Mouse (Mus musculus) cortical plate, adult 2 months (tissue): Measurements from ENCODE around the gene H2al3.

Experiments
- CTCF ChIP-seq: fragments of 200-500 bp; IDR thresholded peaks from 2 replicates; pipeline ENCODE4 v1.5.1; 2011; ENCODE audit warnings: mild to moderate bottlenecking, control low read depth, low read length; ENCODE audit not compliant: insufficient read depth; ENCODE audit errors: extremely low read depth
- POLR2A ChIP-seq: fragments of 200-500 bp; IDR thresholded peaks from 2 replicates; pipeline ENCODE4 v1.6.1; 2011; ENCODE audit warnings: mild to moderate bottlenecking, low read length, control low read depth; ENCODE audit not compliant: insufficient read depth; ENCODE audit errors: extremely low read depth

DNA sequence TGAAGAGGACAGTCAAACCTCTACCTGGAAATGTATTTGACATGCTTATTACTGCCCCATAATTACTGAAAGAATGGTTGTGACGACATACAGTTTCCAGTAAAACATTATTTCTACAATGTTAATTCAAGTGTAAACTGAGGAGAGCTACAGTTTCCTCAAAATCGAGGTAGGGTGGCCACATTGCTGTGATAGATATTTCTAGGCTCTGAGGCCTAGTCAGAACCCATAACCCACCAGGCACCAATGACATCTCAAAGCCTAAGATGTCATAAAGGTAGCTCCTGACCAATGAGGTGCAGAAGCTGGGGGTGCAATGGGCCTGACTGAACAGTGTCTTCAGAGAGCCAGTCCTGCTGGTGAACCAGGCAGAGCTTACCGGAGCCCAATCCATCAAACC, 2.9 kb upstream of the H2al3 start, which contains the start of gene Hypm:
- no peak for TF ChIP-seq POLR2A
- no peak for TF ChIP-seq CTCF
